Mouse (Mus musculus): ENCODE results near the gene Rab44. TPM values are rescaled to one million over a fixed set of nuclear protein-coding genes. Genes with fewer than 3 reads are reported as not detected.
A peak's percentile ranks its signal among the peaks of the same experiment; 100 is the strongest.

The Rab44 gene
- polyA plus RNA-seq, 1 experiment: 0.47 TPM

- WGBS: 56% methylated on average over 6 of the region's 6 CpGs
- DNase-seq: peak in 1 of 2 experiments; percentile 3
- no peaks in the 10 kb centered on the region for H3K4me1 ChIP-seq (ENCODE audit: control insufficient read depth, insufficient read depth, low read length)
- no peaks in the 10 kb centered on the region for H3K27me3 ChIP-seq (ENCODE audit: control insufficient read depth, insufficient read depth, low read length)
- no peak overlapping the region for H3K27ac ChIP-seq (ENCODE audit: insufficient read depth, low read length)
- no peak overlapping the region for H3K4me3 ChIP-seq (replicated peaks; ENCODE audit: insufficient read depth, low read depth, low read length)
- TF ChIP-seq CTCF (IDR thresholded peaks at IDR 0.05; ENCODE audit: borderline replicate concordance, insufficient read depth, low read depth, low read length) (no peak), POLR2A (IDR thresholded peaks at IDR 0.05; ENCODE audit: borderline replicate concordance, insufficient read depth, low read length) (no peak)
Observed at GRCm38 (mm10) chr17:29122817-29123216, 8.9 kb downstream of the Rab44 start.

- TF ChIP-seq POLR2A (IDR thresholded peaks at IDR 0.05; ENCODE audit: borderline replicate concordance, insufficient read depth, low read length): no peak
- no peak for TF ChIP-seq CTCF (IDR thresholded peaks at IDR 0.05; ENCODE audit: borderline replicate concordance, insufficient read depth, low read depth, low read length)
- no peak overlapping the region for H3K4me3 ChIP-seq (replicated peaks; ENCODE audit: insufficient read depth, low read depth, low read length)
- no peaks in the 10 kb centered on the region for H3K4me1 ChIP-seq (ENCODE audit: control insufficient read depth, insufficient read depth, low read length)
- WGBS: 78% methylated on average over 6 of the region's 6 CpGs
- H3K27me3 ChIP-seq (ENCODE audit: control insufficient read depth, insufficient read depth, low read length): no peaks in the 10 kb centered on the region
- H3K27ac ChIP-seq (ENCODE audit: insufficient read depth, low read length): no peak overlapping the region
- no peak for DNase-seq
Observed at GRCm38 (mm10) chr17:29123578-29124174, 9.7 kb downstream of the Rab44 start.

- Histone ChIP-seq H3K27me3 (ENCODE audit: control insufficient read depth, insufficient read depth, low read length) (no peaks in the 10 kb centered on the region), H3K4me1 (ENCODE audit: control insufficient read depth, insufficient read depth, low read length) (no peaks in the 10 kb centered on the region), H3K27ac (ENCODE audit: insufficient read depth, low read length) (no peak overlapping the region), H3K4me3 (replicated peaks; ENCODE audit: insufficient read depth, low read depth, low read length) (no peak overlapping the region)
- TF ChIP-seq POLR2A (IDR thresholded peaks at IDR 0.05; ENCODE audit: borderline replicate concordance, insufficient read depth, low read length) (no peak), CTCF (IDR thresholded peaks at IDR 0.05; ENCODE audit: borderline replicate concordance, insufficient read depth, low read depth, low read length) (no peak)
- DNase-seq: no peak
- WGBS: 90% methylated on average over 3 of the region's 3 CpGs
Observed at GRCm38 (mm10) chr17:29126561-29126960, 12.6 kb downstream of the Rab44 start.

- Histone ChIP-seq H3K4me1 (ENCODE audit: control insufficient read depth, insufficient read depth, low read length) (no peaks in the 10 kb centered on the region; the same call in 1 of the 2 replicates), H3K4me3 (replicated peaks; ENCODE audit: insufficient read depth, low read depth, low read length) (no peak overlapping the region), H3K27ac (ENCODE audit: insufficient read depth, low read length) (no peak overlapping the region), H3K27me3 (ENCODE audit: control insufficient read depth, insufficient read depth, low read length) (no peaks in the 10 kb centered on the region)
- DNase-seq: no peak
- TF ChIP-seq CTCF (IDR thresholded peaks at IDR 0.05; ENCODE audit: borderline replicate concordance, insufficient read depth, low read depth, low read length): no peak
- TF ChIP-seq POLR2A (IDR thresholded peaks at IDR 0.05; ENCODE audit: borderline replicate concordance, insufficient read depth, low read length): no peak
- 29% methylated on average over 5 of the region's 5 CpGs for WGBS
Observed at GRCm38 (mm10) chr17:29129341-29129740, 15.4 kb downstream of the Rab44 start.

- no peaks in the 10 kb centered on the region for H3K27me3 ChIP-seq (ENCODE audit: control insufficient read depth, insufficient read depth, low read length)
- H3K4me3 ChIP-seq (replicated peaks; ENCODE audit: insufficient read depth, low read depth, low read length): no peak overlapping the region
- TF ChIP-seq CTCF (IDR thresholded peaks at IDR 0.05; ENCODE audit: borderline replicate concordance, insufficient read depth, low read depth, low read length): no peak
- no peak for TF ChIP-seq POLR2A (IDR thresholded peaks at IDR 0.05; ENCODE audit: borderline replicate concordance, insufficient read depth, low read length)
- peaks cover 11% of the 10 kb centered on the region for H3K4me1 ChIP-seq (ENCODE audit: control insufficient read depth, insufficient read depth, low read length)
- 21% methylated on average over 5 of the region's 5 CpGs for WGBS
- DNase-seq: no peak
- H3K27ac ChIP-seq (ENCODE audit: insufficient read depth, low read length): no peak overlapping the region
Observed at GRCm38 (mm10) chr17:29135066-29135465, 21.1 kb downstream of the Rab44 start.

GRCm38 (mm10) chr17:29136236-29136635 is 22.3 kb downstream of the Rab44 start:
- peak; percentile 48 to 66 for DNase-seq
- 32% methylated on average over 6 of the region's 6 CpGs for WGBS
- TF ChIP-seq CTCF (IDR thresholded peaks at IDR 0.05; ENCODE audit: borderline replicate concordance, insufficient read depth, low read depth, low read length): no peak
- no peak for TF ChIP-seq POLR2A (IDR thresholded peaks at IDR 0.05; ENCODE audit: borderline replicate concordance, insufficient read depth, low read length)
- Histone ChIP-seq H3K4me3 (replicated peaks; ENCODE audit: insufficient read depth, low read depth, low read length) (no peak overlapping the region), H3K4me1 (ENCODE audit: control insufficient read depth, insufficient read depth, low read length) (peaks cover 11% of the 10 kb centered on the region), H3K27me3 (ENCODE audit: control insufficient read depth, insufficient read depth, low read length) (no peaks in the 10 kb centered on the region), H3K27ac (ENCODE audit: insufficient read depth, low read length) (no peak overlapping the region)

GRCm38 (mm10) chr17:29137906-29138305 is 24.0 kb downstream of the Rab44 start:
- no peak for DNase-seq
- H3K27ac ChIP-seq (ENCODE audit: insufficient read depth, low read length): no peak overlapping the region
- TF ChIP-seq CTCF (IDR thresholded peaks at IDR 0.05; ENCODE audit: borderline replicate concordance, insufficient read depth, low read depth, low read length) (no peak), POLR2A (IDR thresholded peaks at IDR 0.05; ENCODE audit: borderline replicate concordance, insufficient read depth, low read length) (no peak)
- no peaks in the 10 kb centered on the region for H3K27me3 ChIP-seq (ENCODE audit: control insufficient read depth, insufficient read depth, low read length)
- WGBS: 90% methylated on average over 7 of the region's 7 CpGs
- H3K4me3 ChIP-seq (replicated peaks; ENCODE audit: insufficient read depth, low read depth, low read length): no peak overlapping the region
- H3K4me1 ChIP-seq (ENCODE audit: control insufficient read depth, insufficient read depth, low read length): peaks cover 11% of the 10 kb centered on the region

- 95% methylated on average over 3 of the region's 3 CpGs for WGBS
- Histone ChIP-seq H3K4me3 (replicated peaks; ENCODE audit: insufficient read depth, low read depth, low read length) (no peak overlapping the region), H3K27ac (ENCODE audit: insufficient read depth, low read length) (no peak overlapping the region), H3K27me3 (ENCODE audit: control insufficient read depth, insufficient read depth, low read length) (no peaks in the 10 kb centered on the region), H3K4me1 (ENCODE audit: control insufficient read depth, insufficient read depth, low read length) (peaks cover under 1% of the 10 kb centered on the region)
- no peak for DNase-seq
- no peak for TF ChIP-seq CTCF (IDR thresholded peaks at IDR 0.05; ENCODE audit: borderline replicate concordance, insufficient read depth, low read depth, low read length)
Observed at GRCm38 (mm10) chr17:29141577-29141976, 27.6 kb downstream of the Rab44 start.

Measured in cerebellum, adult 2 months (tissue).